Mouse (Mus musculus): ENCODE measurements around the gene Tm9sf3.
"Not testable (repeated sequence)": the region's sequence is repeated elsewhere in the genome, so short reads cannot be mapped to it uniquely, and the experiment has no call there.

Tm9sf3 gene

GRCm38 (mm10) chr19:41263630-41264295 is at the start of gene Tm9sf3:
Gene Tm9sf3, minus strand, starts transcription at chr19:41263997.
- DNase-seq (ENCODE audit: extremely low spot score, low spot score): peak; percentile 89

GRCm38 (mm10) chr19:41312587-41312986 is 48.8 kb upstream of the Tm9sf3 start:
- DNase-seq (ENCODE audit: extremely low spot score, low spot score): not testable (repeated sequence)

GRCm38 (mm10) chr19:41312027-41312426 is 48.2 kb upstream of the Tm9sf3 start:
- DNase-seq (ENCODE audit: extremely low spot score, low spot score): no peak

GRCm38 (mm10) chr19:41310971-41311703 is 47.3 kb upstream of the Tm9sf3 start:
- DNase-seq (ENCODE audit: extremely low spot score, low spot score): peak; percentile 43

GRCm38 (mm10) chr19:41303933-41304332 is 40.1 kb upstream of the Tm9sf3 start:
- DNase-seq (ENCODE audit: extremely low spot score, low spot score): no peak

- DNase-seq (ENCODE audit: extremely low spot score, low spot score): no peak
Measured at GRCm38 (mm10) chr19:41303433-41303832, 39.6 kb upstream of the Tm9sf3 start.

- DNase-seq (ENCODE audit: extremely low spot score, low spot score): peak; percentile 28
Measured at GRCm38 (mm10) chr19:41301856-41302255, 38.1 kb upstream of the Tm9sf3 start.

GRCm38 (mm10) chr19:41299446-41299845 is 35.6 kb upstream of the Tm9sf3 start:
- no peak for DNase-seq (ENCODE audit: extremely low spot score, low spot score)

- DNase-seq (ENCODE audit: extremely low spot score, low spot score): no peak
Measured at GRCm38 (mm10) chr19:41290952-41291619, 27.3 kb upstream of the Tm9sf3 start.

- no peak for DNase-seq (ENCODE audit: extremely low spot score, low spot score)
Measured at GRCm38 (mm10) chr19:41288568-41288967, 24.8 kb upstream of the Tm9sf3 start.

- no peak for DNase-seq (ENCODE audit: extremely low spot score, low spot score)
Measured at GRCm38 (mm10) chr19:41287224-41287623, 23.4 kb upstream of the Tm9sf3 start.

- no peak for DNase-seq (ENCODE audit: extremely low spot score, low spot score)
Measured at GRCm38 (mm10) chr19:41284515-41284914, 20.7 kb upstream of the Tm9sf3 start.

- DNase-seq (ENCODE audit: extremely low spot score, low spot score): no peak
Measured at GRCm38 (mm10) chr19:41282718-41283117, 18.9 kb upstream of the Tm9sf3 start.

- no peak for DNase-seq (ENCODE audit: extremely low spot score, low spot score)
Measured at GRCm38 (mm10) chr19:41282216-41282615, 18.4 kb upstream of the Tm9sf3 start.

GRCm38 (mm10) chr19:41279724-41280244 is 16.0 kb upstream of the Tm9sf3 start:
- no peak for DNase-seq (ENCODE audit: extremely low spot score, low spot score)

GRCm38 (mm10) chr19:41278606-41279005 is 14.8 kb upstream of the Tm9sf3 start:
- no peak for DNase-seq (ENCODE audit: extremely low spot score, low spot score)

- DNase-seq (ENCODE audit: extremely low spot score, low spot score): no peak
Measured at GRCm38 (mm10) chr19:41275588-41275987, 11.8 kb upstream of the Tm9sf3 start.

- no peak for DNase-seq (ENCODE audit: extremely low spot score, low spot score)
Measured at GRCm38 (mm10) chr19:41270906-41271305, 7.1 kb upstream of the Tm9sf3 start.

GRCm38 (mm10) chr19:41270151-41270727 is 6.4 kb upstream of the Tm9sf3 start:
- DNase-seq (ENCODE audit: extremely low spot score, low spot score): no peak

- no peak for DNase-seq (ENCODE audit: extremely low spot score, low spot score)
Measured at GRCm38 (mm10) chr19:41266251-41266901, 2.6 kb upstream of the Tm9sf3 start.

GRCm38 (mm10) chr19:41264331-41264799 is 568 bp upstream of the Tm9sf3 start:
- DNase-seq (ENCODE audit: extremely low spot score, low spot score): peak; percentile 21

All from neural tube, embryonic 10.5 days (tissue).